Mouse (Mus musculus): ENCODE measurements at regions not wholly inside any gene's neighbourhood (a gene's known extent, or its start where the extent isn't known, plus 50 kb on each side); places are given as distances from the start of the nearest gene placed in this dataset.

DNA sequence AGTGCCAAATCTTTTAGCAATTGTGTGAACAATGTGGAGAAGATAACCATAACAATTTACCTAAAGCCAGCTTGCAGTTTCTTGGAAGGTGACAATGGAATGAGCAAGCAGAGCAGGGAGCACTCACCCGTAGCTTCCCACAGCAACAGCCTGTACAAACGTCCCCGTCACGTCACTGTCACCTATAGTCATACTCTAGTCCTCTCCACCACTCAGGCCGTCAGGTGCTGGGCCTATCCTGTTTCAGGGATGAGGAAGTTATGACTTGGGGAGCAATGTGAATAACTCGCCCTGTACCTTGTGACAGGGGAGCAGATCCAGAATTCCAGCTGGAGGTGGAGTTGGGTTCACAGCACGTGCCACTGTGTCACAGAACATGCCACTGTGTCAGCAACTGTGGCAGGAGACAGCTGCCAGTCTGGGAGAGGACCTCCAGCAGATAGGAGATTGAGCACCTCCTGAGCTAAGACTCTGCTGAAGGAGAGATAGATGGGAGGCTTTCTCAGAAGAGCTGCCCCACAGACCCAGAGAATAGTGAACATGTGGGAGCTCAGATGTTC, 73.4 kb upstream of the Egln3 start:
- Histone ChIP-seq H3K4me1 (no peaks in the 10 kb centered on the region), H3K4me3 (no peak overlapping the region), H3K9ac (no peak overlapping the region), H3K36me3 (no peaks in the 10 kb centered on the region), H3K27ac (no peak overlapping the region), H3K4me2 (replicated peaks) (no peak overlapping the region), H3K27me3 (no peaks in the 10 kb centered on the region), H3K9me3 (replicated peaks) (no peaks in the 10 kb centered on the region)
- no peak for ATAC-seq (ENCODE audit: low FRiP score)
- WGBS = 73% methylated on average over 7 of the region's 7 CpGs

DNA sequence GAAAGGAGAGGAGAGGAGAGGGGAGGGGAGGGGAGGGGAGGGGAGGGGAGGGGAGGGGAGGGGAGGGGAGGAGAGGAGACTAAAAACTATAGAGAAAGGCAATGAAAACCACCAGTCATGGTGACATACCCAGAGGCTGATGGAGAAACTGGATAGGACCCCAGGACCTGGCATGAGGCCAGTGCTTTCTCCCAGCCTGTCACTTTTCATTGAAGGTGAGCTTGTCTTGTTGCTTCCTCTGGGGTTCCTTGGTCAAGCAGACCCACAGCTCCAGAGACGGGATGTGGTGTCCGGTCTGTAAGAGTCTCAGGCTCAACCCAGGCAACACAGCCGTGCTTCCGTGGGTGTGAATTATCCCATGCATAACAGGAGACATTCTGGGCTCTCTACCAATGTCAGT, 69.8 kb upstream of the Egln3 start:
- no peak overlapping the region for H3K9ac ChIP-seq
- no peaks in the 10 kb centered on the region for H3K36me3 ChIP-seq
- no peak overlapping the region for H3K27ac ChIP-seq
- no peaks in the 10 kb centered on the region for H3K27me3 ChIP-seq
- H3K4me3 ChIP-seq = no peak overlapping the region
- H3K4me1 ChIP-seq = no peaks in the 10 kb centered on the region
- ATAC-seq (ENCODE audit: low FRiP score) = no peak
- H3K4me2 ChIP-seq (replicated peaks) = no peak overlapping the region
- no peaks in the 10 kb centered on the region for H3K9me3 ChIP-seq (replicated peaks)
- WGBS = 78% methylated on average over 4 of the region's 4 CpGs

GRCm38 (mm10) chr12:54272696-54273095, 69.0 kb upstream of the Egln3 start:
- Histone ChIP-seq H3K9ac (no peak overlapping the region), H3K4me3 (no peak overlapping the region), H3K27ac (no peak overlapping the region), H3K27me3 (no peaks in the 10 kb centered on the region), H3K4me2 (replicated peaks) (no peak overlapping the region), H3K36me3 (no peaks in the 10 kb centered on the region), H3K4me1 (no peaks in the 10 kb centered on the region), H3K9me3 (replicated peaks) (no peaks in the 10 kb centered on the region)
- ATAC-seq (ENCODE audit: low FRiP score) = no peak
- 85% methylated on average over 6 of the region's 6 CpGs for WGBS

- Histone ChIP-seq H3K9ac (no peak overlapping the region), H3K9me3 (replicated peaks) (no peaks in the 10 kb centered on the region), H3K4me2 (replicated peaks) (no peak overlapping the region), H3K27me3 (no peaks in the 10 kb centered on the region), H3K4me3 (no peak overlapping the region), H3K27ac (no peak overlapping the region), H3K4me1 (no peaks in the 10 kb centered on the region), H3K36me3 (no peaks in the 10 kb centered on the region)
- ATAC-seq (ENCODE audit: low FRiP score) = no peak
- WGBS = 85% methylated on average over 2 of the region's 2 CpGs
These were observed 68.6 kb upstream of the Egln3 start for GRCm38 (mm10) chr12:54272226-54272625.

- Histone ChIP-seq H3K9me3 (replicated peaks) (no peaks in the 10 kb centered on the region), H3K4me2 (replicated peaks) (no peak overlapping the region), H3K9ac (no peak overlapping the region), H3K27me3 (no peaks in the 10 kb centered on the region), H3K36me3 (no peaks in the 10 kb centered on the region), H3K27ac (no peak overlapping the region), H3K4me1 (peaks cover 7% of the 10 kb centered on the region), H3K4me3 (no peak overlapping the region)
- 84% methylated on average over 3 of the region's 3 CpGs for WGBS
- ATAC-seq (ENCODE audit: low FRiP score) = no peak
These were observed 62.2 kb upstream of the Egln3 start for GRCm38 (mm10) chr12:54265852-54266251.

DNA sequence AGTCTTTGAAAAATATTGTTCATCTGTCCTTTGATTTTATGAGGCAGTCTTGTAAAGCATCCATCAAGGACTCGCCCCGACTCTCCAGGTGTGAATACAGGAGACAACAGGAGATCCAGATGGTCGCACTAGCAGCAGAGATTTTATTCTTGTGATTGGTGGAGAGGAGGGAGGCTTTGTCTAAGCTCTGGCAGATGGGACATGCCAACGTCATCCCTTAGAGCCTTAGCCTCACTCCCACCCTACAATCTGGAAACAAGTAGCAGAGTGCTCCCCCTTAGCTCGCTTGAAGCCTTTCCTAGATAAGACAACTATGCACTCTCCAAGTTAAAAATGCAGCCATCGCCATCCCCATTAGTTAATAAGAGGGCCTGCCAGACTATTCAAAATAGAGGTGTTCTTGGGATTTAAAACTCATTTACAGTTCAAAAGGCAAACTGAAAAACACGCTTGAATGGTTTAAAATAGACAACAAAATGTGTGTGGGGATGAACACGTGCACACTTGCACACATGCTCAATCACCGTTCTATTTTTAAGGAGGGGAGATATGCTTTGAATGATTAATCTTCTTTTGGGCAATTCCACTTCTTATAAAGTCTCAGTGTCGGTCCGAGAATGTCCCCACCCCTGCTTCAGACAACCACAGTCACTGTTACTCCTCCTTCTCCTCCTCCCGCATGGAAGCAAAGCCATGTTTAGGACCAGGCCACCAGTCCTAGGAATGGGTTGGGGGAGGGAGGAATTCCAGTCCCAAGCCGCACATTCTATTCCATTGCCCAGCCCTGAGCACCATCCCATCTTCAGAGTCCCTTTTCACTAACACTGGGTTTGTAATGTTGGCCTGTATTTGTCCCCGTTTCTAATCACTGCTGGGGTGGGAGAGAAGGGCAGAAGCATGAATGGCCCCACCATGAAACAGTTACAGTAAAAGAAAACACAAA, 61.5 kb upstream of the Egln3 start:
- peaks cover 7% of the 10 kb centered on the region for H3K4me1 ChIP-seq
- H3K36me3 ChIP-seq = no peaks in the 10 kb centered on the region
- ATAC-seq (ENCODE audit: low FRiP score) = no peak
- H3K4me2 ChIP-seq (replicated peaks) = no peak overlapping the region
- no peak overlapping the region for H3K9ac ChIP-seq
- no peaks in the 10 kb centered on the region for H3K9me3 ChIP-seq (replicated peaks)
- no peak overlapping the region for H3K4me3 ChIP-seq
- H3K27ac ChIP-seq = no peak overlapping the region
- H3K27me3 ChIP-seq = no peaks in the 10 kb centered on the region
- WGBS = 65% methylated on average over 14 of the region's 14 CpGs

GRCm38 (mm10) chr12:54264418-54264733, 60.7 kb upstream of the Egln3 start:
- Histone ChIP-seq H3K9me3 (replicated peaks) (no peaks in the 10 kb centered on the region), H3K27me3 (no peaks in the 10 kb centered on the region), H3K36me3 (no peaks in the 10 kb centered on the region), H3K4me1 (peaks cover 7% of the 10 kb centered on the region), H3K9ac (no peak overlapping the region), H3K4me2 (replicated peaks) (no peak overlapping the region), H3K4me3 (no peak overlapping the region), H3K27ac (no peak overlapping the region)
- no peak for ATAC-seq (ENCODE audit: low FRiP score)
- 66% methylated on average over 4 of the region's 4 CpGs for WGBS

DNA sequence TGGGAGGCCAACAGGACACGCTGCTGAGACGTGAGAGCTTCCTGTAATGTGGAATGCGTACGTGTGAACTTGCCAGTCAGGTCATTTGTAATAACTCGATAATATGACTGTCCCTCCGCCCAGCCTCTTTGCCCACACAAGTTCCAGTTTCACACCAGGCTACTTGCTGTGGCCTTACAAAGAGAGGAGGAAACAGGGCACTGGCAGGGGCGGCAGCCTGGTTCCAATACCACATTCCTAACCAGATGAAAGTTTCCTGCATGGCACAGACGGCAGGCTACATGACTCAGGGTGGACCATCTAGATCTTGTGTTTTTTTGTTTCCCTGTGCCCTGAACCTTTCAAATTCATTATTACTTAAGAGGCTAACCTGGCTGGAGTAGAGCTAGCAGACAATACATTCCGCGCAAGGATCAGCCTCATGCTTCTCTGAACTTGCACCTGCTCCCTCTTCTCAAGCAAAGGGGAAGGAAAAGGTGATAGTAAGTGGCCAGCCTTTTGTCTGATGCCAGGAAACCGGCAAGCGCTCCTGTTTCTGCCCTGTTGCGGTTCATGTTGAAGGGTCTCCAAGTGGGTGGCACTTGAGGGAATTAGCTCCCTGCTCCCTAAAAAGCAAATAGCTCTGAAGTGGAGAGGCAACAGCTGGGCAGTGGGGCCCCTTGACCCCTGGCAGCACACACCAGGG, 60.2 kb upstream of the Egln3 start:
- H3K4me2 ChIP-seq (replicated peaks) = no peak overlapping the region

GRCm38 (mm10) chr12:54262236-54263005, 58.8 kb upstream of the Egln3 start:
- WGBS = 77% methylated on average over 11 of the region's 11 CpGs
- Histone ChIP-seq H3K36me3 (no peaks in the 10 kb centered on the region), H3K27me3 (no peaks in the 10 kb centered on the region), H3K4me2 (replicated peaks) (no peak overlapping the region), H3K27ac (no peak overlapping the region), H3K4me3 (no peak overlapping the region), H3K4me1 (peaks cover 10% of the 10 kb centered on the region), H3K9ac (no peak overlapping the region), H3K9me3 (replicated peaks) (no peaks in the 10 kb centered on the region)
- ATAC-seq (ENCODE audit: low FRiP score) = no peak

More for the DNA sequence above, 60.2 kb upstream of the Egln3 start:
- WGBS = 68% methylated on average over 13 of the region's 13 CpGs
- H3K27ac ChIP-seq = no peak overlapping the region
- no peaks in the 10 kb centered on the region for H3K27me3 ChIP-seq
- ATAC-seq (ENCODE audit: low FRiP score) = no peak
- no peak overlapping the region for H3K9ac ChIP-seq
- H3K4me3 ChIP-seq = no peak overlapping the region
- peaks cover 7% of the 10 kb centered on the region for H3K4me1 ChIP-seq
- H3K36me3 ChIP-seq = no peaks in the 10 kb centered on the region
- no peaks in the 10 kb centered on the region for H3K9me3 ChIP-seq (replicated peaks)

DNA sequence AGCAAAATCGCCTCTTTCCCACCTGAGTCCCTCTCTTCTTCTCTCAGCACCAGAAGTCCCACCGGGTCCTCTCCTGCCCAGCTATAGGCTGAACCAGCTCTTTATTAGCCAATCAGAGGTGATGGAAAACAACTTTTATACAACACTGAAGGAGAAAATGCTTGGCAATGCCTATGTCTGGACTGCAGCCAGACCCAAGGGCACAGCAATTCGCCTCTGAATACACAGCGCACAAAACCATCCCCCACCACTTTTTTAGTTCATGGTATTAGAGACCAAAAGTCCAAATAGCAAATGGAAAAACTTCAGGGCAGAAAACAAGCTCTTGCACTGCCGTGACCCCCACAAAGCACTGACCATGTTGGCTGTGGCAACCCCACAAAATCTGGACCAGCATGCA, 57.8 kb upstream of the Egln3 start:
- no peak for ATAC-seq (ENCODE audit: low FRiP score)
- H3K27me3 ChIP-seq = no peaks in the 10 kb centered on the region
- no peak overlapping the region for H3K27ac ChIP-seq
- 86% methylated on average over 5 of the region's 5 CpGs for WGBS
- no peak overlapping the region for H3K4me3 ChIP-seq
- H3K9ac ChIP-seq = no peak overlapping the region
- H3K4me1 ChIP-seq = peaks cover 15% of the 10 kb centered on the region
- no peaks in the 10 kb centered on the region for H3K9me3 ChIP-seq (replicated peaks)
- H3K4me2 ChIP-seq (replicated peaks) = no peak overlapping the region
- H3K36me3 ChIP-seq = no peaks in the 10 kb centered on the region

DNA sequence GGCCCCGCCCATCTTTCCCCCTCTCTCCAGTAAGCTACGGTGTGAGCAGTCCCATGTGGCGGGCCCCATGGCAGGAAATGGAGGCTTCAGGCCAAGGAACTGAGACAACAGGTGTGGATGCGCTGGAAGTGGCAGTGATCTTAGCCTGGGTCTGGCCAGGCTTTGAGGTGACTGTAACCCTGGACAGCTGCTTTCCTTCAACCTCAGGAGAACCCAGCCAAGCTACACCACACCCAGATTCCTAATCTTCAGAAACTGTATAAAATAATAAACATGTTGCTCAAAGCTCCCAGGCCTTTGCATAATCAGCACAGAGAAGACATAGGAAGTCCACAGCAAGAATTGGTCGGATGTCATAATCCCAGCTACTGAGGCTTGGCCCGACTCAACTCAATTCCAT, 56.8 kb upstream of the Egln3 start:
- WGBS = 73% methylated on average over 6 of the region's 6 CpGs
- H3K4me2 ChIP-seq (replicated peaks) = no peak overlapping the region
- H3K9me3 ChIP-seq (replicated peaks) = no peaks in the 10 kb centered on the region
- H3K4me3 ChIP-seq = no peak overlapping the region
- no peak overlapping the region for H3K27ac ChIP-seq
- H3K4me1 ChIP-seq = peaks cover 18% of the 10 kb centered on the region
- H3K36me3 ChIP-seq = no peaks in the 10 kb centered on the region
- no peak overlapping the region for H3K9ac ChIP-seq
- no peaks in the 10 kb centered on the region for H3K27me3 ChIP-seq
- ATAC-seq (ENCODE audit: low FRiP score) = no peak

DNA sequence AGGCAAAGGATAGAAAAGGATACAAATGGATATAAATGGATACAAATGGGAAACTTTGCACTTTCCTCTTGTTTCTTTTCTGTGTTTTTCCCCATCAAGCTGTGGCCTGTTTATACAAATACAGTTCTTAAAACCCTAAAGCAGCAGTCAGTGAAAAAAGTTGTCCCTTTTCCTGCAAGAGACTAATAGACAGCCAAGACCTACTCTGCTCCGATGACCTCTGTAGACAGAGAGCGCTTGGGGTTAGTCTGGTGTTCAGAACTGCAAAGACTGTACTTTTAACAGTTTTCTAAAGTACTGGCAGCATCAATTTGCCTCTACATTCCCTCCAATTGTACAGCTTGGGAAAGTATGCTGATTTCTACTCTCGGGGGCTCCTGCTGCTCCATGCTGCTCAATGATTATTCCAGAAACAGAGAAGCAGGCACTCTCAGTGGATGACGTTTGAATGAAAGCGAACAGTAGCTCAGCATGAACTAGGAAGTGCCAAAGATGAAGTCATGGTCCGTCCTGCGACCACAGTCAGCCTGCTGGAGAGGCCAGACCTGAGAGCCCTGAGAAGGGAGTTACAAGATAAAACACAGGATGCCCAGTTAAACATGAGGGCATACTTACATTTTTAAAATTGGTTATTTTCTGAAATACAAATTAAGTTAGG, 54.2 kb upstream of the Egln3 start:
- WGBS = 56% methylated on average over 7 of the region's 7 CpGs
- no peak overlapping the region for H3K9ac ChIP-seq
- ATAC-seq (ENCODE audit: low FRiP score) = no peak

More for the DNA sequence above, 54.2 kb upstream of the Egln3 start:
- Histone ChIP-seq H3K36me3 (no peaks in the 10 kb centered on the region), H3K27me3 (no peaks in the 10 kb centered on the region), H3K4me1 (peaks cover 11% of the 10 kb centered on the region), H3K4me2 (replicated peaks) (no peak overlapping the region), H3K4me3 (no peak overlapping the region), H3K9me3 (replicated peaks) (no peaks in the 10 kb centered on the region), H3K27ac (no peak overlapping the region)
